Mouse (Mus musculus): Measurements from ENCODE around the gene 2510039O18Rik.

2510039O18Rik gene

DNA sequence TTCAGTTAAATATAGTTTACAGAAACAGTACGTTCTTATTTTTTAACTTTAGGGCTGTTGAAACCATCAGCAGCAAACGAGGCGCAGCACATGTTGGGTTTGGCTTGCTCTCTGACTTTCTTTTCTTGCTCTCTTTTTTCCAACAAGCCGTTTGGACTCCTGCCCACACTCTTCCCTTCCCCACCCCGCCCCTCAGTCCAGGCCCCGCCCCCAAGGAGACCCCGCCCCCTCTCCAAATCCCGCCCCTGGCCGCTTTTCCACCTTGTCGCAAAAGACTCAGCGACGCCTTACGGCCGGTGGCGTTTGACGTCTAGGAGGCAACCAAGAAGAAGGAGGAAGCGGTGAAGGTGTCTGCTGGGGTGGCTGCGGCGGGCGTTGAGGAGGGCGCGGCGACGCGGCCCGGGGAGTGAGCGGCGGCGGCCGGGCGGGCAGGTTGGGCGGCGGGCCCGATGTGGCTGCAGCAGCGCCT, at the start of gene 2510039O18Rik:
Gene 2510039O18Rik, plus strand, starts transcription at position 320 of the 469 bp plus-strand sequence.
- in situ Hi-C loops (cut with MboI) = no loop called here

DNA sequence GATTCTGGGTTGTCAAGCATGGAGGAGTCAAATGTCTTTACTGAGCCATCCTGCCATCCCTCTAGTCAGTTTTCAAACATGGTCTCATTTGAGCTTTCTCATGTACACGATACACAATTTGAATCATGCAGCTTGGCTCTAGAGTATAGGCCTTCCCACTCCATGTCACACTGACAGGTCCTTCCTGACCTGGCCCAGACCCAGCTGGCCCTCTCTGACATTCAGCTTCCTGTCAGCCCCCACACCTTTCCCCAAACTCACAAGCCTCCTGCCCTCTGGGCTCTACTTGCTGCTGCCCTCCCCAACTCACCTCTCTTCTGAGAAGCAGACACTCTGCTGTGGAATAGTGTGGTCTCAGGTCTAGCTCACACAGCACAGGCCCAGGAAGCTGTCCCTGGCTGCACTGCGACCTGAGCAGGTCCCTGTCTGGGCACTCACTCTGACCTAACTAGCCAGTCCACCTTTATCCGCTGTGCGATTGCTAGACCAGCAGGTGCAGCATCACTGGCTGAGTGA, 44.8 kb upstream of the 2510039O18Rik start:
- in situ Hi-C loops (cut with MboI) = no loop called here

DNA sequence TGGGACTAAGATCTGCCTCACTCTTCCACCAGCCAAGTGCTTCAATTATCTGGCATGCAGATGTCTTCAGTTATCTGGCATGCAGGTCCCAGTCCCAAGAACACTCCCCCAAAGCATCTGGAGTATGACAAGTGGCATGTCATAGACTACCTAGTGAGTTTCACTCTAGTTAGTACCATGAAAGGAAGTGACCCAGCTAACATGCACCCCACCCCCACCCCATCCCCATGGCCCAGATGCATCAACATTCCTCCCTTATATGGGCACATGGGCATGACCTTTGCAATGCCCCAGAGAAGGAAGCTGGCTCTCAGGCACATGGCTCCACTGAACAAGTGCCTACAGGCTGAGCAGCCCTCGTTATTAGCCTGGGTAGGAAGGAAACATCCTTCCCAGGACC, 44.3 kb upstream of the 2510039O18Rik start:
- in situ Hi-C loops (cut with MboI) = no loop called here

DNA sequence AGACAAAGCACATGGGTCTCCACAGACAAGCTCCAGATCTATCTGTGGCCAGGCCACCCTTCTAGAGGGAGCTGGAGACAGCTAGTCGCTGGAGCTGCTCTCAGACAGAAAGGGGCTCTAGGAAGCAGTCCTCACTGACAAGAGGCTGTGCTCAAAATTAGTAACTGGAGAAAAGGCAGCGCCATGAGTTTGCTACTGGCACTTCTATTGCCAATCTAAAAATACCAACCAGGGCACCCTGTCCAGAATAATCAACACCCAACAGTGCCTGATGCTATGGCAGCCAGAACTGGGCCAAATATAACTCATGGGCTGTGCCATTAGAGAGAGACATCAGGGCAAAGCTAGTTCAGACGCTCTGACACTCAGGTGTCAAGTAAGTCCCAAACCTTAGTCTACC, 43.3 kb upstream of the 2510039O18Rik start:
- in situ Hi-C loops (cut with MboI) = no loop called here

DNA sequence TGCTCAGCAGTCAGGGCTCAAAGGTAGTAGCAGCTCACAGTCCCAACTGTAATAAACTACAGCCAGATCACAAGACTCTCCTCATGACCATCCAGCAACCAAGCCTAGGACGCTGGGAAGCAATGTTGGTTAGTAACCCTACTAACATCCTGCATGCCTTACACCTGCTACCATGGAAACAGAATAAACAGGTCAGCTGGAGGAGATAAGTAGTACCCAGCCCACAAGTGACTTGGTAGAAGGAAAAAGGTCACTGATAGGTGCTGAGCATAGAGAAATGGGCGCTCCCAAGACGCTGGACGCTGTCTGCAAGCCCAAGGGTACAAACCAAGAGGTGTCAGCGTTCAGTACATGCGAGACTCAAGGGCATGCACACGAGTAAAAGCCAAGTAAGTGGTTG, 40.2 kb upstream of the 2510039O18Rik start:
- in situ Hi-C loops (cut with MboI) = no loop called here

DNA sequence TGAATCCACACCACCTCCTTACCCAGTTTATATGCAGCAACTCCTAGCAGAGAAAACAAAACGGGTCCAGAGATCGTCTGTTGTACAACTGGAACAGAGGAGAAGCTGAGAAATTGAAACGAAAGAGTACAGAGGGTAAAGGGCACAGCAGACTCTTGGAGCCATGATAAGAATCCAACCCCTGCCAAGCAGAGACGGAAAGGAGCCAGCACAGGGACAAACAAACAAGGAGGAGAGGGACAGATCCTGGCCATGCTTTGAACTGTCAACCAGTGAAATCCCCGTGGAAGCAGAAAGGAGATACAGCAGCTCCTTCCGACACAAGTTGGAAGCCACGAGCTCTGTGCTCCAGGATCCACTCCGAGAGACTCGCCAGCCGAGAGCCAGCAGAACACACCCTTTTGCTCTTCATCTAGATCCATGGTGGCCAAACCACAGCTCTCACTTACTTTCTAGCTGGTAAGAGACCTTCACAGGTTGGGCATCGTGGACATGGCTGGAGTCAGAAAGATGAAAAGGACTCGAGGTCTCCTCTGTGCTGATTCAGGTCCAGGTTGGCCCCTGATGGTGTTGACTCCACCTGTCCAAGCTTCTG, 37.7 kb upstream of the 2510039O18Rik start:
- in situ Hi-C loops (cut with MboI) = no loop called here

DNA sequence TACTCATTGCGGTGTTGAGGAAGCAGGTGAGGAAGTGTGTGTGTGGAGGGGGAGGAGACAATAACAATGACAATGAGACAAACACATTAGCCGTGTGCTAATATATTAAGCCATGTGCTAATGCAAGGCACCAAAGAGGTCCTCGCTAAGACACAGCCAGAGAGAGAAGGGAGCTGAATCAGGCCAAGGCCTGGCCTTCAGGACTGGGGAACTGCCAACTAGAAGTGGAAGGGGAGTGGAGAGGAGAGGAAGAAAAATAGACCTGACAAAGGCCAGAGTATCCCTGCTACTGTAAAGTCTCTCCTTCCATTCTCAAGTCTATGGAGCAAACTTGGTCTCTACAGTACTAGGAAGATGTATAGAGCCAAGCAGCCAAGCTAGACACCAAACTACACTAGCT, 37.1 kb upstream of the 2510039O18Rik start:
- in situ Hi-C loops (cut with MboI) = no loop called here

DNA sequence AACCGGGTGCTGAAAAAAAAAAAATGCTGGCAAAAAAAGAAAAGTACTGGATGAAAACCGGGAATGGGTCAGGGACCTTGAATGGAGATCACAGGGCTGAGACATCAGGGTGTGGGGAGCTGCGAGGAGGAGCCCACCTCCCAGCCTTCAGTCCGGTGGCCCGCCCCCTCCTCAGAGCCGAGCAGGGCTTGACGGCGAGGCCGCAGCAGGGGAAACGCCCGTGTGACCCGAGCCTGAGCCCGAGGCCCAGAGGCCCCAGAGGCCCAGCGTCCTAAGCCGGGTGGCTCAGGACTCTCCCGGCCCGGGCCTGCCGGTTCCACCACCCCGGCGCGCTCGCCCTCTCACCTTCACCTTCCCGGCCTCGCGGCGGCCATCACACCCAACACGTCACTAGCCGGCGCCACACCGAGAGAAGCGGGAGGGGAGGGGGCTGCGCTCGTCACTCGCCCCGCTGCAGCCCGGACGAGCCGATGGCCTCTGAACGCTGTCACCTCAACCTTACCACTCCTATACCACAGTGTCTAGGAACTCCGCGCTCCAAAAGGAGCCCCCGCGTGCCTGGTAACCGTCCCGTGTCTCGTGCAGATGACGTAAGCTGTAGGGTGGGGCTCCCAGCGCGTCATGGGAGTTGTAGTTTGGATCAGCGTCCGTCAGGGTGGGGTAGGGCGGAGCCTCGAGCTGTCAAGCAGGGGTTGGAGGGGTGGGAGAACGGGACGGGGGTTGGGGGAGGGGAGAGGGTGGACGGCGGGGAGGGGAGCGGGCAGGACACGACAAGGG, 36.2 kb upstream of the 2510039O18Rik start, which contains the start of gene Mfn2:
Gene Mfn2, minus strand, starts transcription at position 392 of the 777 bp plus-strand sequence.
- in situ Hi-C loops (cut with MboI) = no loop called here

DNA sequence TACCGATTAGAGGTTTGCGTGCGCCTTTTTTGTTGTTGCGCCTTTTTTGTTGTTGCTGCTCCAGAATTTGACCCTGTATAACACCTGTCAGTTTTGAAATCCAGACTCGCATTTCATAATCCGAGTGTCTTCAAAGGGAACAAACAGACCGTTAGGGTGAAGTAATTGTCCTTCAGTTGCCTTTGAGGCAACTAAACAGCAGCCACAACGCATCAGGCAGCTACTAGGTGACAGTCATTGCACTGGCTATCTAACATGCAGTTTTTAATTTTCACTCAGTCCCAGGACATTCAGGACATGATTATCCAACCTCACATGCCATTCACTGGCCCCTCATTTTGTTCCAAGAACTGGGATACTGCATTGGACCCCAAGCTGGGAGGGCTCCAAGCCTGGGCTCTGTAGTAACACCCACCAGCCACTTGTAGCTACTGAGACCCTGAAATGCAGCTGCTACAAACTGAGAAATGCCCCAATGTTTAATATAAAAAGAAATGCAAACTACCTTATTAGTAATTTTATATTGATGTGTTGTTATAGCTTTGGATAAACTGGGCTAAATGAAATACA, 35.5 kb upstream of the 2510039O18Rik start:
- in situ Hi-C loops (cut with MboI) = no loop called here

DNA sequence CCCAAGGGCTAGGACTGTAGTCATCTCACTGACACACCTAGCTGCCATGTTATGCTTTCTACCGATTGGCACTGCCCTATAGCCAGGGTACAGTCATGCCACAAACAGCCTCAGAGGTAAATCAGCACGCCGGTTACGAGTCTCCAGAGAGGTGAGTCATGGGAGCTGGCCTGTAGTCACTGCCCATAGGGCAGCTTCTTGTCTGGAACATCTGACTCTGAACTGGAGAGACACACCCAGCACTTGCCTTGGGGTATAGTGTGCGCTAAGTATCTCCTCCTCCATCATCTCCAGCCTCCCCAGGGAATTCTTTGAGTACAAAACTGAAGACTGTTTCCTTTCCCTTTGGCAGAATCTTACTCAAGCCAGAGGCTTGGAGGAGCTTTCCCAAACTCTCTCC, 34.5 kb upstream of the 2510039O18Rik start:
- in situ Hi-C loops (cut with MboI) = no loop called here

DNA sequence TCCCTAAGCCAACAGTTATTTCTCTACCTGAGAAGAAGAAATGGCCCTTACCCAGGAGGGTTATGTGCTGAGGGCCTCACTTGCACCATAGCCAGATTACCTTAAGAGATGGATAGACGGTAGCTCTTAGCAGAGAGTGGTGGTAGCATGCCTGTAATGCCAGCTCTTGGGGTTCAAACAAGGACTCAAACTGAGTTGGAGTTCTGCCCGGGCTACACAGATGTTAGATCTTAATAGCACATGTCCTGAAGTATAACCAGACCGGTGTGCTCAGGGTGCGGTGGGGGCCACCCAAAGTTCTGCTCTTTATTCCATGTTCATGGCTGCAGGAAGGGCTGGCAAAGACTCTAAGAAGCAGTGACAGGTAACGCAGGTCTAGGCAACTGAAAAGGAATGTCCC, 31.2 kb upstream of the 2510039O18Rik start:
- in situ Hi-C loops (cut with MboI) = no loop called here

DNA sequence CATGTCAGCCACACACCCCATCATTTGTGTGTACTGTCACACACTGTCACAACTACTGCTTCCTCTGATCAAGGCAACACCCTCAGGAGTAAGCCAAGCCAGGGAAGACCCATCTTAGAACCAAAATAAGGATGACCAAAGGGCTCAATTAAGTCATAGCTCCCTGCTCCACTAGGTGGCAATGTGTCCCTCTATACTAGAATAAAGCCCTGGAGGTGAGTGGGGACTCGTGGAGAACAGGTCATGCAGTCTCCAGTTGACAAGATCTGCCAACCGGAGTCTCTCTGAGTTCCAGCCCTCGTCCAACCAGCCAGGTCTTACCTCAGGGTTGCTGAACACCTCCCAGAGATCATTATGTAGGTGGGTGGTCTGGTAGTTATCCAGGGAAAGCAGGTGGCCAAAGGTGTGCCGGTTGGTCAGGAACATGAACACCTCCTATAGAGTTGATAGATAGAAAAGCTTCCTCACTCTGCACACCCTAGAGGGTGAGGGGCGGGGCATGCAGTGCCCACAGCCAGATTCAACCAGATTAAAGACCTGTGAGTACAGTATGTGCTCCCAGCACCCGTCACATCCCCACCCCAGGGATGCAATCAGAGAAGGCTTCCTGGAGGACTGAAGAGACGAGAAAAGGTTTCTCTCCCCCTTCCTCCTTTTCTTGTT, 22.1 kb upstream of the 2510039O18Rik start:
- in situ Hi-C loops (cut with MboI) = no loop called here

DNA sequence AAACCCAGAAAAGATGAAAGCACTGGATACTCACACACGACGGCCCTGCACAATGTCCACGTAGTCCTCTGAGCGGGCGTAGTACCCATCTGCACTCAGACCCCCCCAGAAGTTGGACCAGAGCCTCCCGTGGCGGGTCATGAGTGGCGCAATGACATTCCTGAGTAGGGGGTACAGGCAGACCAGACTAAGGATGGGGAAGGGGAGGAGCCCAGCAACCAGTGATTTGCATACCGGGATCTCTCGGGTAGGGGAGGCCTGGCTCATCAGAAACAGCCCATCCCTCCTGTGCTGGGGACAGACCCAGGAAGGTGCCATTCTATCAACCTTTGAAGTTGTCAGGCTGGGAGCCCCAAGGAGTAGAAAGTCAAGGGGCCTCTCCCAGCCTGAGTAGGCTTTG, 19.7 kb upstream of the 2510039O18Rik start:
- in situ Hi-C loops (cut with MboI) = no loop called here

DNA sequence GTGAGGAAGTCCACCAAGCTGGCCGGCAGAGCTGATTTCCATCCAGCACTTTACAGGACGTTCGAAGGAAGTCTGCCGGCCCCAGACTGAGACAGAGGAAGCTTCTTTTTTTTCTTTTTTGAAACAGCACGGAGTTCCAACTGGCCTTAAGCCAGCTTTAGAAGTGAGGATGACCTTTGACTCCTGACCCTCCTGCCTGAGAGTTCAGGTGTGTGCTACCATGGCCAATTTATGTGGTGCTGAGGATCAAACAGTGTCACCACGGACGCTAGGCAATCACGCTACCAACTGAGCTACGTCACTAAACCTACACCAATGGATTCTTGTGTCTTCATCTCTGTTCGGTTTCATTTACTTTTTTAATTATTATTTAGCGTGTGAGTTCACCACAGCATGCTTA, 18.4 kb upstream of the 2510039O18Rik start:
- in situ Hi-C loops (cut with MboI) = no loop called here

DNA sequence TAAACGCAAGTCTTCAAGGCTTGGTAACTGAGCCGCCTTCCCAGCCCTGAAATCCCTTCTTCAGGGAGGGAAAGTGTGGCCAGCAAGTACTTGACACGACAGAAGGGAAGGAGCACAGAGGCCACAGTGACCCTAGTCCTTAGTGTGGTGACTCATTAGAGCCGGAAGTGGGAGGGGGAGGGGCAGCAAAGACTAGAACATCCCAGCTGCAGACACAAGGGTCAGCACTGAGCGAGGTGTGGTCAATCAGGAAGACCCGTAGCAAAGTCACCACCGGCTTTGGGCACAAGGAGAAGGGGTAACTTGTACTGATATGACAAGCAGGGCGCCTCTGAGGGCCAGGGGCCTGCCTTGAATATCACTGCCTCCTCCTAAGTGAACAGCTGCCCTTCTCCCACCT, 13.0 kb upstream of the 2510039O18Rik start:
- in situ Hi-C loops (cut with MboI) = no loop called here

DNA sequence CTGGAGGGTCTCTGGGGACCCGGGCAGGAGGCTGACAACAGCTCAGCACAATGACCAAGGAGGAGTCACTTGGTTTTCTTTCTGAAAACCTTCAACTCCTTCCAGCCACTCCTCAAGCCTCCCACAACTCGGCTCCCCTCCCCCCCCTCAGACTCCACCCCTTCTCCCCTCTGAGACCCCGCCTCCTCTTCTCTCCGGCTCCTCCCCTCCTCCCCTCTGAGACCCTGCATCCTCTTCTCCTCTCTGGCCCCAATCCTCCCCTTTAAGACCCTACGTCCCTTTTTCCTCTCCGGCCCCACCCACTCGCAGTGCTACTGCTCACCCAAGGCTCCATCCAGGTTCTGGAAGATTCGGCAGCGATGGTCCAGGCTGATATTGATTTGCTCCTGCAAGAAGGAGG, 12.6 kb upstream of the 2510039O18Rik start:
- in situ Hi-C loops (cut with MboI) = no loop called here

DNA sequence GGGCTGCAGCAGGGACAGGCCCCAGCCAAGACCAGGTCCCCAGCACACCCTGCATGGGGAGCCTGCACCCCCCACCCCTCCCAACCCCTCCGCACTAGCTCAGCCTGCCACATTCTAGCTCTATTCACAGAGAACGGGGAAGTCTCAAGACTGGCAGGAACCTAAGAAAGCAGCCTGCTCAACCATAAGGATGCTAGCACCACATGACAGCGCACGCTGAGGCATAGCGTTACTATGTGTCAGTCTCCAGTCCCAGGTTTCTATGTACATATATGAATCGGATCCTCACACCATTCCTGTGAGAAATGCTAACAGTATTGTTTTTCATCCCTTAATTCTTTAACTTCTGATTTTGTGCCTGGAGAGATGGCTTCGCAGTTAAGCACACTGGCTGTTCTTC, 12.2 kb upstream of the 2510039O18Rik start:
- in situ Hi-C loops (cut with MboI) = no loop called here

DNA sequence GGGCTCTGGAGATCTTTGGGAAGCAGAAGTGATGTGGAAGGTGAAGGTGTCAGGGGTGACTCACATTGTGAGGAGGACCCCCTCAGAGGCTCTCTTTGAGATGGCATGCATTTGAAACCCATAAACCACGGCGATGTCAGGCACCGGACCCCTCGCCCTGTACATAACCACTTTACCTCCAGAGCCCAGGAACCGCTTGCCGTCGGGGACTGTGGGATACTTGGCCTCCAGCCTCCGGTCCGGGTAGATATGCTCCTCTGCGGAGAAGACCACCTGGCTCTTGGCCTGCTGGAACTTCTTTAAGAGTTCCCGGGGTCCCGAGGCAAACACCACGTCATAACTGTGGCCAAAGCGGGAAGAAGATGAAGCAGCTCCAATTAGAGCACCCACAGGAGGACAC, 9.7 kb upstream of the 2510039O18Rik start:
- in situ Hi-C loops (cut with MboI) = no loop called here

DNA sequence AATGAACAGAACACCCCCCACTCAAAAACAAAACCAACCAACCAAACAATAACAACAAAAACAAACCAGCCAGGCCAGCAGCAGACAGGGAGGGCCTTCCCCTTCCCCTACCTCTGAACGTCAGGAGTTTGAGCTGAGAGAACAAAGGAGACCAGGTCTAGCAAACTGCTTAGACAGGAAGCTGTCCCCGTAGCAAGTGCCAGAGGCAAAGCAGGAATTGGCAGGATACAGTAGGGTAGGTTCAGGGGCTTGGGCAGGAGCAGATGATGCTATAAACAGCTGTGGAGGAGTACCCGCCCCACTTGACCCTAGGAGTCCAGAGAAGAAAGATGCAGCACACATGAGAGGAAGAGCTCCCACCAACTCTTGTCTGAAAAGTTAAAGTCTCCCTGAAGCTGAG, 6.6 kb upstream of the 2510039O18Rik start:
- in situ Hi-C loops (cut with MboI) = no loop called here

DNA sequence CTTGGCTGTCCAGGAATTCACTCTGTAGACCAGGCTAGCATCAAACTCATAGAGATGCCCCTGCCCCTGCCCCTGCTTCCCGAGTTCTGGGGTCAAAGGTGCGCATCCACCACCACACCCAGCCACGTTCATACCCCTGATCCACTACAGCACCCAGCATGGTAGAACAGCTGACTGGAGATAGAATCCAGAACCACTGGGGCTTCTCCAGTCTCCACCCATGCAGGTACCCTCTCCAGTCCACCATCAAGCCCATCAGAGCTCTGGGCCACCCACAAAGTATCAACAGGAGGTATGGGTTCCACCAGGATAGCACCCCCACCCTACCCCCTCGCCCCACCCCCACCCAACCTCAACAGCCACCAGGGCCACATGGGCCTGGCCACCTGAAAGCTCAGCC, 6.1 kb upstream of the 2510039O18Rik start:
- in situ Hi-C loops (cut with MboI) = no loop called here

DNA sequence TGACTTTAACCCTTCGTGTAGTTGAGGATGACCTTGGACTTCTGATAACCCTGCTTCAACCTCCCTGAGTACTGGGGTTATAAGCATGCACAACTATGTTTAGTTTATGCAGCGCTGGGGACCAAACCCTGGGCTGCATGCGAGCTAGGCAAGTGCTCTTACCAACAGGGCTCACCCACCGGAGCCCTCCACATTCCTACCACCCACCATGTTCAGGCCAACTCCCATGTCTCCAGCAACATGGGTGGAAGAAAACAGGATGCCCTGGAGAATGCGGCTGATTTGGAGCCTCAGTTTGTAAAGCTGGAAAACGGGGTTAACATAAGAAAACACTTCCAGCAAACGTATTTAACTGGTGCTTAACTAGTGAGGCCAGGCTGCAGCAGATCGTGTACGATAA, 4.8 kb upstream of the 2510039O18Rik start:
- in situ Hi-C loops (cut with MboI) = no loop called here

DNA sequence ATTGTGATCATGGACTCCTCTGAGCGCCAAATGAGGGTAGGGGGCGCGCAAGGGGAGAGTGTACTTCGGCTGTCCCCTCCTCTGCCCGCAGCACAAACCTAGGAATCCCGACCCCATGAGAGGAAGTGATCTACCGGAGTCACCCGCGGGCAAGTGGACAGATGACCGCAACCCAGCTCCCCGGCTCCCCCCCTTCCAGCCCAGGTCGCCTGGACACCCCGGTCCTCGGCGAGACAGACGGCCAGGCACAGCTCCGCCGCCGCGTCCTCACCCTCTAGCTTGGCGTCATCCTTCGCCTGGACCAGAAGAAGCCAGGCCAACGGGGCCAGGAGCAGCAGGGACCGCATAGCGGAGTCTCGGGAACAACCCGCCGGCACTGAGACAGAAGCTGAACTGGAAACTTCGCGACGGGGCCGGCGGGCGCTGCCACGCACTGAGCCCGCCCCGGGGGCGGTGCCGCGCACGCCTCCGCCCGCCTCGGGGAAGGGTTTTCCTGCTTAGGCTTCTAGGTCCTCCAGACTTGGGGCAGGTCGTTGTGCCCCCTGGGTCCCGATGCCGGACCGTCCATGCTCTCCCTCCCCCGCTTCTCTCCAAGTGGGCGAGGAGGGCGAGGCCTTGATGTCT, 4.3 kb upstream of the 2510039O18Rik start, which contains the start of gene Plod1:
Gene Plod1, minus strand, starts transcription at position 437 of the 624 bp plus-strand sequence.
- in situ Hi-C loops (cut with MboI) = no loop called here

Measured in mature B cell (primary cell).